Mouse (Mus musculus): ENCODE measurements at regions not wholly inside any gene's neighbourhood (a gene's known extent, or its start where the extent isn't known, plus 50 kb on each side); places are given as distances from the start of the nearest gene placed in this dataset.

DNA sequence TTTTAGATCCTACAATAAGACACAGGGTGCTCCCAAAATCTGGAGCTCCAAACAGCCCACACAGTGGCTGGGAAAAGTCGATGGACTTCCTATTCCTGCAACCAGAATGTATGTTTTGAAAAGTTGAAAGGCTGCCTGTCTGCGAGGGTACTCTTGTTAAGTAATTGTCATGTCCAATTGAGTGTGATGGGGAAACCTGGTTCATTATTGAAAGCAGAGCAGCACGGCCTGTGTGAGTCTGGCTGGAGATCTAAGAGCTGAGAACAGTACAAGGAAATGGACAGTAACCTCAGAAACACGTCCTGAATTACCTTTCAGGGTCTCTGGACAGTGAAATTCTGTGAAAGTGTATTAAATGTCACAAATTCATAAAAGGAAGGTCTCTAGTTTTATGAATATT lies 115.3 kb upstream of the BC052040 start:
- intact Hi-C loops (cut with DNase I) = no loop called here
- DNase-seq (ENCODE audit: extremely low spot score in 1 of 2, low spot score in 2 of 2) = no peak

DNA sequence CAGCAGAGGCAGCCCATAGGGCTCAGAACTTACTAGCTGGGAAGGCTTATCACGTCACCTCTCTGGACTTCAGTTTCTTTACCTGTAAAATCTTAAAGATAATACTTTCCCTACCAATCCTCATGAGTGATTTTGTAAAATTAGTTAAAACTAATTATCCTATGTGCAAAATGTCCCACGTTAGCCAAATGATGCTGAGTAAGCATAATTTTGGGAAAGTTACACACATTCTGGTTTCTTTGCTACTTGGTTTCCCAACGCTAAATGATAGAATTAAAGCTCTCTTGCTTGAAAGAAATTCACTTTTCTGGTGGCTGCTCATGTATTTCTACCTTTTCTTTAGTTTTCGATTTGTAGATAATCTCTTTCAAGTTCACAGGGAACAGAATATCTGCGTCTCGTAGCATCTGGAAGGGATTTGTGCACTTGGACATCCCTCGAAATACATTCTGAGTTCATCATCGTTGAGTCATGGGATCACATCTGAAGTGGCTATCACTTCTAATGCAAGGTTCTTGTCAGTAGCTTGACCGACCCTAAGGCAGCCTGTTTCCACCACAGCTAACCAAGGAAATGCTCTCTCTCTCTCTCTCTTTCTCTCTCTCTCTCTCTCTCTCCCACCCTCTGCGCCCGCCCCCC lies 114.3 kb upstream of the BC052040 start:
- no peak for DNase-seq (ENCODE audit: extremely low spot score in 1 of 2, low spot score in 2 of 2)
- intact Hi-C loops (cut with DNase I) = no loop called here

DNA sequence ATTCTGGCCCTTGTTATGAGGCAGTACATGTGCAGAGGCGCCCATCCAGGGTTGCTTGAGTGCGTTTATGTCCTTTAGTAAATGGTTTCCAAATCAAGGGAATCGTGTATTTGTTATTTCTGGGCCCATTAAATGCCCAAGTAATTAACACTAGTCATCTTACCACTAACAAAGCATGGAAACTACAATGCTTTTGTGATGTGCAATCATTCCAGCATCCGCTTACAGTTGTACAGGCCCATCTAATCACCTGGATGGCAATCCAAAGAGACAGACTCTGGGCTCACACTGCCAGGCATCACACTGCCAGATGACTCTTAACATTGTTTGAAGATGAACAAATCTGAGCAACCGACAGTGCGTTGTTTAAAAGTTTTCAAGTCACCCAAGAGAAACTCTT lies 113.6 kb upstream of the BC052040 start:
- intact Hi-C loops (cut with DNase I) = no loop called here
- no peak for DNase-seq (ENCODE audit: extremely low spot score in 1 of 2, low spot score in 2 of 2)

DNA sequence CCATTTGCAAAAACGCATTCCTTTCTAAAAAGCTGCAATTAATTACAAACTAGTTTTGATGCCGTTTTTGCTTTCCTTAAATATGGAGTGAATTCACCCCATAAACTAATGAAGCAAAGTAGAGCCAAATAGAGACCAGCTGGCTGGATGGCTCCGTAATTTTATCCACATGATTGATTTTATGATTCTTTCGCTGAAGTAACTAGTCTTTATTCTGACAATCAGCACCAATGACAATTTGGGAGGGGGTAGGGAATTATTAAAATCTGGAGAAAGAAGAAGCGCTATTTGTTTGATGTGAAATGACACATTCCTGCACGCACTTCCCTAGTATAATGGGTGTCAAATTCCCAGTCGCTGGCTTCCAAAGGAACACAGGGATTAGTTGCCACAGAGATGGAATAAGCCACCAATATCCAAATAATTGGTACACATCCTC lies 113.0 kb upstream of the BC052040 start:
- DNase-seq (ENCODE audit: extremely low spot score in 1 of 2, low spot score in 2 of 2) = no peak

DNA sequence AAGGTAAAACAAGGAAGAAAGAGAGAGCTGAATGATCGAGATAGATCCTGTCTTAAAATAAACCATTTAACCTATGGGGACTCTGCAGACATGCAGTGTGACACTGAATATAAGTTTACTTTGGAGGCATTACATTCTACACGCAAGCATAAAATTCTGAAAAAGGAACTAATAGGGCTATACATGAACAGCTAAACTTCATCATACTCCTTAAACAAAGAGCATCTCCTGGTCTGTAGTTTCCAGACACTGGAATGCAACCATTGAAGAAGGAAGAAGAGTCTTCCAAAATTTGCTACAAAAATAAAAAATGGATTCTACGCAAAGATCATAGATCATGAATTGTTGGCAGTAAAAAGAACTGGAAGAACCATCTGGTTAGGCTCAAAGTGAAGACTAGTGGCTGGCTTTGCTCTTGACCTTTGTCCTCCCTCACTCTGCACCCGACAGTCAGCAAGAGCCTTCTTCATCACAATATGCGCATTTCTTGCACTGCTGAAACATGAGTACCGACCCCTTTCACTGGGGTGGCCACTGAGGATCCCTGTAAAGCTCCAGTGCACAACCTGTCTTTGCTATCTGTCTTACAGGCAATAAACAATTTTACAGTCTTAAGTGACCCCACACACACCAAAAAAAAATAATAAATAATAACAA lies 112.2 kb upstream of the BC052040 start:
- DNase-seq (ENCODE audit: extremely low spot score in 1 of 2, low spot score in 2 of 2) = no peak
- intact Hi-C loops (cut with DNase I) = no loop called here

More for the DNA sequence above, 113.0 kb upstream of the BC052040 start:
- intact Hi-C loops (cut with DNase I) = no loop called here

DNA sequence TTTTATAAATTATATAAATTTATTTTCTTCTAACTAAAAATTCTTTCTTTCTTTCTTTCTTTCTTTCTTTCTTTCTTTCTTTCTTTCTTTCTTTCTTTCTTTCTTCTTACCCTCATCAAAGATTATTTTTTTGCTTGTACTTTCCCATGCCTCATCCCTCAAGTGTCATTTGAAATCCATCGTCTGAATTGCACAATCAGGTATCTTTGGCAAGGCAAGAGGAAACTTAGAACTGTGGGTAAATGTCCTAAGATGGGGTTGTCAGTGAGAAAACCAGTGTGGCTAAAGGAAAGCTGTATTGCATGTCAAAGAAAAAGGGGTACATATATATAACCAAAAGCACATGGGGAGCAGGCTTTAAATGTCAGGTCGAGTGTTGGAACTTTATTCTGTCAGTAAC lies 109.1 kb upstream of the BC052040 start:
- DNase-seq (ENCODE audit: extremely low spot score in 1 of 2, low spot score in 2 of 2) = no peak
- intact Hi-C loops (cut with DNase I) = no loop called here

DNA sequence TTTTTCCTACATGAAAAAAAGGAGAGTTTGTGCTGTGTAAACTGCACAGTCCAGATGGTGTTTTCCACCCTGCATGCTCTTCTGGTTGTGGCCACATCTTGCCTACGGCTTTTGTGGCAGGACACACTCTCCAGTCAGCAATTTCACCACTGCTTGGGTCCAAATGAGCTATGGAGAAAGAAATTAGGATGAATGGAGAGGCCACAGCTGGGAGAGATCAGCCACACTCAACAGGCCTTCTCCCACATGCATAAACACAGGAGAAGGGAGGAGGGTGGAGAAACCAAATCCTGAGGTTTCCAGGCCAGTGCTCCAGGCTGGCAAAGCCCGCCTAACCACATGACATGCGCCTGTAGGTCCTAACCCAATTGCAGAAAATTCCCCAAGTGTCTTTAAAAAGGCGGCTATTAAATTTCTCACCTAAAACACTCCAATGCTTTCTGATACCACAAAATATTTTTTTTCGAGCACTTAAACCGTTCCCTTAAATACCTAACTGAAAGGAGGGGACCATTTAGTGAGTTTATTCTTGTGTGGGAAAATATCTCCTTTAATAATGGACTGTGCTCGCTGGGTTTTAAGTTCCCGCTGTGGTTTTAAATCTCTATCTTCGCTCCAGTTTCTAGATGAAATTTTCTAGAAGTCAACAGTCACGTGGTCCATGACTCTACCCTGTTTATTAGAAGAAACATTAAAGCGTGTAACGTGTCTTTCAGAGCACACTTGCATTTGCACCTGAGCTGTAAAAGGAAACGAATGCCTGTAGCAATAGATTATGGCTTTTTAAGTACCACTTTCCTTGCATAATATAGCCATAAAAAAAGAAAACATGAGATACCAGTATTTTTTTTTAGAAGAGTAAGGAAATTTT lies 97.9 kb upstream of the BC052040 start:
- intact Hi-C loops (cut with DNase I) = no loop called here
- no peak for DNase-seq (ENCODE audit: extremely low spot score in 1 of 2, low spot score in 2 of 2)

DNA sequence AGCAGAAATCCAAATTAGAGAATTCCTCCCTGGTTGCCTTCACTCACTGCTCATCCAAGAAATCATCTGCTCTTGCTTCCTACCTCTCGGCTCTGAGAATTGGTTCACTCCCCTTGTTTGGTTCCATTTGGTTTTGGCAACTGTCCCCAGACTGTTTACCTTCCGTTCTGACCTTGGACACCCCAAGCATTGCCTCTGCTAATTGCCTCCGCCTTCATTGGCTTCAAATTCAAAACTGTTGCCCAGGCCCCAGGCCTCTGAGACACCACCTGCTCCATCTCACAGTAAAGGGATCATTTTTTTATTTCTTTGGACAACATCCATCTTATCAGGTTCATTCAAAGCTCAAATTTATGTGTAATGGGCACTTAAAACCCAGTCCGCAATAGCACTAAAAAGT lies 93.1 kb upstream of the BC052040 start:
- no peak for DNase-seq (ENCODE audit: extremely low spot score in 1 of 2, low spot score in 2 of 2)
- intact Hi-C loops (cut with DNase I) = no loop called here

DNA sequence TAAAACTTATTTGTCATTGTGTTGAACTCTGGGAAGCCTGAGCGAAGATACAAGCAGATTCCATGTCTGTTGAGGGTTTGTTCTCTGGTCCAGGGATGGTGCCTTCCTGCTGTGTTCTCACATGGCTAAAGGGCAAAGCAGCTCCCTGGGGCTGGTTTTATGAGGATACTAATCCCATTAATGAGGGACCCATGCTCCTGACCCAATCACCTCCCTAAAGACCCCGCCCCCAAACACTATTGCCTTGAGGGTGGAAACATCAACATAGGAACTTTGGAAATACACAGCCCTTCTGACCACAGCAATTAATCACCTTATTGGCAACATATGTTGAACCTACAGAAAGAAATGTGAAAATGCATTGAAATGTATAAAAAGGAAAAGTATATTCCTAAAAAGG lies 88.5 kb upstream of the BC052040 start:
- intact Hi-C loops (cut with DNase I) = no loop called here
- DNase-seq (ENCODE audit: extremely low spot score in 1 of 2, low spot score in 2 of 2) = no peak

DNA sequence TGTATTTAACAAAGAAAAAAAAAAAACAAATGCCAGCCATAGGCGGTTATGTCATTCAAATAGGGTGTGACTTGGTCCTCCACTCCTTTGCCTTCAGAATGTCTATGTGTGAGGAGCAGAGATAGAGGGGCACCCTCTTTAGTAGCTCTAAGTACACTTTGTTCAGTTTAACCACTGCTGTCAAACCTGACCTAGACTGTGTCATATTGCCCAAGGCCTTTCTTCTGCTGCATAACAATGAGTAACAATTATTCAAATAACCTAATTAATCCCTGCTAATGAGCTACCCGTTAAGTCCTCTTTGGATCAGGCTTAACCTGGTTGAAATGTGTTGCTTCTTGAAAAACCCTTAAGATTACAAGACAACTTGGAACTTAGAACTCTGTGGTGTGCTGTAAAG lies 81.6 kb upstream of the BC052040 start:
- DNase-seq (ENCODE audit: extremely low spot score in 1 of 2, low spot score in 2 of 2) = no peak
- intact Hi-C loops (cut with DNase I) = no loop called here

DNA sequence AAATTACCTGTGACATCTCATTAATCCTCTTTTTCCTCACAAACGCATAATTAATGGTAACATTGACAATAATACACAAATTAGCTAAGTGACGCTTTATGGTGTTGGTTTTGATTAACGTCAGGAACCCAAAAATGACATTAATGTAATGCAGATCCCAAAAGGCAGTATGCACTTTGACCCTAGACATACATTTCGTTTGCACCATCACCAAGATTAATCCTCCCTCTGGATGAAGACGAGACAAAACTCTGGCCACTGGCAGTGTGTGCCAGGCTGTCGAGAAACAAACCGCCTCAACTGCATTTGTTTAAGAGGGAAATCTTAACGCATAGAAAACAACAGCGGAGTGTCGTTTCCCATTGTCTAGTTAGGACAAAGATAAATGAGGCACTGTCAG lies 72.0 kb upstream of the BC052040 start:
- intact Hi-C loops (cut with DNase I) = no loop called here
- DNase-seq (ENCODE audit: extremely low spot score in 1 of 2, low spot score in 2 of 2) = no peak

DNA sequence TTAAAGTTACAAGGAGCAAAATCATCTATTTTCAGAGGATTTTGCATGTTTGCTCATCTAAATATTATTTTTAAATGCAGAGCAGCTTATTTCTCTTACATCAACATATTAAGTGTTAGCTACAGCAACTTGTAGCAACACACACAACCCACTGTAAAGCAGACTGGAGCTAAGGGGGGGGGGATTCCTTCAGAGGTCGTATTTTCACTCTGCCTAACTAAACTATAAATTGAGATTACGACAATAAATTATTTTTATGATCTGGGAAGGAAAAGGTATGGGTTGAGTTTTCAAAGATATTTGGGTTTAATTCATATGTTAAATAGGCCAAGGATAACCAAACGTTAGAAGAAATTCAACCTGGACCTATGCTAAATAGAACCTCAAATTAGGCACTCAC lies 70.4 kb upstream of the BC052040 start:
- intact Hi-C loops (cut with DNase I) = loop anchor here (5.0 to 10.0 kb wide), 3 partner anchors 346 to 886 kb away; no protein-coding TSS in a partner anchor
- no peak for DNase-seq (ENCODE audit: extremely low spot score in 1 of 2, low spot score in 2 of 2)

DNA sequence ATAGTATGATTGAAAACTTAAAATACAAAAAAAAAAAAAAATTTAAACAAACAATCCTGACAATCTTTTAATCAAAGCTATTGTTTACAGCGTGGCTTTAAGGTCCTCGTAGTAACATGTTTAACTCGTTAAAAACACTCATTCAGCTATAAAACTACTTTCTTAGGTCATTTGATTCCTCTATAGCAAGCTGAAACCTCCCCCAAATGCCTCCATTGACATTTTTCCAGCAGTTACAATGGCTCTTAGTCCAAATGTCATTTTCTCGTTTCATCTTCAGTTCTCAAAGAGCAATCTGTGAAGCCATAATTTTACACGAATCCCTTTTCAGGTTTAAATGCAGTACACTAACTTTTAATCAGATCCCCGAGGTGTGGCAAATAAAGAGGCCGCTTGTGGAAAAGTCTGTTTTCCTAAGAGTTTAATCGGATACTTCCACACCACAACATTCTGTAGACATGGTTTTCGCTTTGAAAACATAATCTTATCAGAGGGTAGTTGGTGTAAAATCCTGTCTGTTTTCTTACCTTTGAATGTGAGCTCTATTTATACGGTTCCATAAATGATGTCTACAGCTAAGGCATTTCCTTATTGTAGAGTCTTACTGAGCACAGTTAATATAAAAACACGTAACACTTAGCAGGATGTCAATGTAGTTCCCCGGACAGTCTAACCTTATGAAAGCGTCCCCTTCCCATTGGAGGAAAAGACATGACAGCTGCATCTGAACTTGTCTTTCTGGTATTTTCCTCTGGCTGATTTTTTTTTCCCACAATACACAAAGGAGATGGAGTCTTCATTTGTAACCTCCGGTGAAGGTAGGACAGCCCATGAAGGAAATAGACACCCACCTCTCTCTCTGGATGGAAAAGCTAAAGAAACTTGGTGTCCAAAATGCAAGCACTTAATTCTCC lies 69.6 kb upstream of the BC052040 start:
- no peak for DNase-seq (ENCODE audit: extremely low spot score in 1 of 2, low spot score in 2 of 2)
- intact Hi-C loops (cut with DNase I) = loop anchor here (5.0 to 10.0 kb wide), 3 partner anchors 345 to 887 kb away; no protein-coding TSS in a partner anchor

DNA sequence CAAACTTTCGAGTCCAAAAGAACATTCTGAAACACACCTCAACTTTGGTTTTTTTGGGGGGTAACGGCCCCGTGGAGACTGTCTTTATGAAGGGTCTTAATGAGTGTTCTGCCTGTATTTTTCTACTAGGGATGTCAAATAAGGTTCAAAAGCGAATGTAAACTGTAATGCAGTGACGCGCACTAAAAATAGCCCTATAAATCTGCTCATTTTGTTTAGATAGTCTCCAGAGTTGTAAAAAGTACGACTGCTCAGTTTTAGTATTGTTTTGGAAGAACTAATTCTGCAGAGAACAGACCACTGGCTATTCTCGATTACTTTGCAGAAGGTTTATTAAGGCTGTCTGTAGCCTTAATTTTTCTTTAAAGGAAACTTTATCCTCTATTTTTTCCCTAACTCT lies 68.6 kb upstream of the BC052040 start:
- no peak for DNase-seq (ENCODE audit: extremely low spot score in 1 of 2, low spot score in 2 of 2)
- intact Hi-C loops (cut with DNase I) = loop anchor here (5.0 to 10.0 kb wide), 3 partner anchors 344 to 888 kb away; no protein-coding TSS in a partner anchor

DNA sequence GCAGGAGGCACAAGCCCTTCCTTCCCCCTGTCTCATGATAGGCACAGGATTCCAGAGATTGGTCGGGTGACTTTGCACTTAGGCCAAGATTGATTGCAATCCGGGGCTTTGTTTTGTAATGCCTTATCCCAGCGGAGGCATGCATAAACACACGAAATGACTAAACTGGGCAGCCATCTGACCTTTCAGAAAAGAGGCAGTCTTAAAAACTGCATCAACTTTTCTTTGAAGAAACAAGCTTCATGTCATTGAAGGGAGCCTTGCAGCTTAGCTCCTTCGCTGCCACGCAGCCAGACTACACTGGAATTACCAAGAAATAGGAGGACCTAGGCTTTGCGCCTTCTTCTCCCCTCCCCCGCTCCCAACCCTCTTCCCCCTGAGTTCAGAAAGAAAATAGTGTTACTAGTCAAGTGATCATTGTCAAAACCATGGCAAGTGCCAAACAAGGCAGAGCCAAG lies 67.7 kb upstream of the BC052040 start:
- intact Hi-C loops (cut with DNase I) = loop anchor here (5.0 to 10.0 kb wide), 3 partner anchors 343 to 889 kb away; no protein-coding TSS in a partner anchor
- DNase-seq (ENCODE audit: extremely low spot score in 1 of 2, low spot score in 2 of 2) = peak; percentile 26 to 31

DNA sequence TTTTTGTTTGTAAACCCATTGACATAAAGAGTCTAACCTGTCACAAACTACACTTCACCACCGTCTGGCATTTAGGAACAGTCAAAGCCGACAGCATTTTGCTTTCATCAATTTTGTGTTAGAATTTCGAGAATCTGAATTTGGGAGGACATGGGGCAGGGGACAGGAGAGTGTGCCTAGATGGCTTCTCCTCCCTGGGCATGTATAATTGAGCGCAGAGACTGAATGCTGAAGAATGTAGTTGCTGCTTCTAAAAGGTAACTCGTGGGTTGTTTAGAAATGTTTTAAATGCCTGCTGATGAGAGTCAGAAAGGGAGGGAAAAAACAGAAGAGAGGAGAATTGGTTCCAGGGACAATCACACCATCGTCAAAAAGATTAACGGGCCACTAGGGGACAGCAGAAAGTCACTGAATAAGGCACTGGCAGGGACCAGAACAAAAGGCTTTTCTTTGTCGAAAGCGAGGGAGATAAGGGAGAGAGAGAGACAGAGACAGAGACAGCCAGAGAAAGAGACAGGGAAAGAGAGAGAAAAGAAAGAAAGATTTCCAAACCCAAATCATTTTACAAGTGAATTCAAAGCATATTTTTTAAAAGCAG lies 66.6 kb upstream of the BC052040 start:
- peak in 1 of 2 experiments; percentile 34 for DNase-seq (ENCODE audit: extremely low spot score in 1 of 2, low spot score in 2 of 2)
- intact Hi-C loops (cut with DNase I) = loop anchor here (5.0 to 10.0 kb wide), 3 partner anchors 342 to 890 kb away; no protein-coding TSS in a partner anchor

DNA sequence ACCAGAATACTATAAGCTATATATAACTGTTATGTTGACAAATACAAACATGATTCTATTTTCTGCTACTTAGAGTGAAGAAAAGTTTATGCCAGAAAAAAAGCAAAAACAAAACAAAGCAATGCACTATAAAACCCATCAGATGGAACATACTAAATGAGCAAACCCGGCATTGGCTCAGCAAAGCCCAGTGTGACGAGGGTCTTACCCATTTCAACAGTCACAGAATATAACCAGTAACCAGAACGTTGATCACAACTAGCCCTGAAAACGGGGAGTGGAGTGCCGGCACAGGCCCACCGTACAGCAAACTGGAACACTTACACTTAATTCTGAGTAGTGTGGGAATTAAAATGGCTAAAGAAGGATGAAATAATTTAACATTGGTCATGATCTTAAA lies 66.0 kb upstream of the BC052040 start:
- intact Hi-C loops (cut with DNase I) = loop anchor here (10.0 kb wide), 1 partner anchor 891 kb away; no protein-coding TSS in a partner anchor
- DNase-seq (ENCODE audit: extremely low spot score in 1 of 2, low spot score in 2 of 2) = no peak

DNA sequence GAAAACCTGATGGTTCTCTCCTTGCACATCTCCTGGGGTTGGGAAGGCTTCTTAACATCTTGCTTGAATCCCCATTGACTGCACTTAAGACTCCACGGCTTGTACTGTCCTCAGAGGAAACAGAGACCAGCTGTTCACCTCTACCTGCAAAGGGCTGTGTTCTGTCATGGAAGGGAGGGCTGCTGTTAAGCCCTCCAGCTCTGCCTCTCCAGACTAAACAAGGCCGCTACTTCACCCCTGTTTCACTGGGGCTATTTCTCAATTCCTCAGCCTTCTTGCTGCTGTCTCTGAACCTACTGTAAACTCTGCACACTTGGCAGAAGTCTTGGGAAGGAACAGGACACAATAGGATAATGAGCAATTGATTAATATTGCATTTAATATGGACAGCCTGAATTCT lies 64.7 kb upstream of the BC052040 start:
- intact Hi-C loops (cut with DNase I) = loop anchor here (10.0 kb wide), 1 partner anchor 892 kb away; no protein-coding TSS in a partner anchor
- no peak for DNase-seq (ENCODE audit: extremely low spot score in 1 of 2, low spot score in 2 of 2)
